Mouse (Mus musculus): ENCODE data around the gene Ppt2.

- no peak for TF ChIP-seq CTCF (IDR thresholded peaks at IDR 0.05; ENCODE audit: low read depth, low read length)
- no peak for TF ChIP-seq POLR2A (IDR thresholded peaks at IDR 0.05; ENCODE audit: borderline replicate concordance, low read depth, low read length)
Measured at GRCm38 (mm10) chr17:34628644-34628967, 296 bp upstream of the Ppt2 start.

Measured in bone marrow macrophage, adult 2 months (primary cell).